Mouse (Mus musculus): Measurements from ENCODE around the gene Acvr1b. TPM values are rescaled to one million over a fixed set of nuclear protein-coding genes. Genes with fewer than 3 reads are reported as not detected.

The Acvr1b gene
- polyA plus RNA-seq, 1 experiment, result 6.4 TPM

DNA sequence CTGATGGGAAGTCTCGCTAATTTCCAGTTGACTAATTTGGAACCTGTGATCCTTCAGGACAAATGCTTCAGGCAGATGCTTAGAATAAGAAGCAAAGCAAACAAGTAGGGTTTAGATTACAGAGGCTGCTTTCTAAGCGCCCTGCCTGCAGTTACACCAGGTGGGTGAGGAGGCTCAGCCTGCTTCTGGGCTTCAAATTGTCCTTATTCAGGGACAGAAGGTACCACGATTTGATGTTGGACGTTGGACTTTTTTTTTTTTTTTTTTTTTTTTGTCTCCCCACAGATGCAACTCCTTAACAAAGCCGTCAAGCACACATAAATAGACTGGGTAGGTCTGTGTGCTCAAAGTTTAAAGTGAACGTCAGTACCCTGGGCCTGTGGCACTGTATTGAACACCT, 25.3 kb upstream of the Acvr1b start:
- 38% methylated on average over 6 of the region's 6 CpGs for WGBS
- peaks cover 9% of the 10 kb centered on the region for H3K4me1 ChIP-seq (ENCODE audit: control insufficient read depth, insufficient read depth, low read length)
- H3K27ac ChIP-seq (ENCODE audit: control insufficient read depth, insufficient read depth, low read depth, low read length, poor library complexity), result no peak overlapping the region
- H3K4me3 ChIP-seq (replicated peaks; ENCODE audit: control insufficient read depth, low read depth, low read length), result no peak overlapping the region
- TF ChIP-seq POLR2A (IDR thresholded peaks at IDR 0.05; ENCODE audit: borderline replicate concordance, control insufficient read depth, low read depth, low read length), result no peak
- TF ChIP-seq CTCF (IDR thresholded peaks at IDR 0.05; ENCODE audit: control insufficient read depth, insufficient read depth, low read length), result no peak

DNA sequence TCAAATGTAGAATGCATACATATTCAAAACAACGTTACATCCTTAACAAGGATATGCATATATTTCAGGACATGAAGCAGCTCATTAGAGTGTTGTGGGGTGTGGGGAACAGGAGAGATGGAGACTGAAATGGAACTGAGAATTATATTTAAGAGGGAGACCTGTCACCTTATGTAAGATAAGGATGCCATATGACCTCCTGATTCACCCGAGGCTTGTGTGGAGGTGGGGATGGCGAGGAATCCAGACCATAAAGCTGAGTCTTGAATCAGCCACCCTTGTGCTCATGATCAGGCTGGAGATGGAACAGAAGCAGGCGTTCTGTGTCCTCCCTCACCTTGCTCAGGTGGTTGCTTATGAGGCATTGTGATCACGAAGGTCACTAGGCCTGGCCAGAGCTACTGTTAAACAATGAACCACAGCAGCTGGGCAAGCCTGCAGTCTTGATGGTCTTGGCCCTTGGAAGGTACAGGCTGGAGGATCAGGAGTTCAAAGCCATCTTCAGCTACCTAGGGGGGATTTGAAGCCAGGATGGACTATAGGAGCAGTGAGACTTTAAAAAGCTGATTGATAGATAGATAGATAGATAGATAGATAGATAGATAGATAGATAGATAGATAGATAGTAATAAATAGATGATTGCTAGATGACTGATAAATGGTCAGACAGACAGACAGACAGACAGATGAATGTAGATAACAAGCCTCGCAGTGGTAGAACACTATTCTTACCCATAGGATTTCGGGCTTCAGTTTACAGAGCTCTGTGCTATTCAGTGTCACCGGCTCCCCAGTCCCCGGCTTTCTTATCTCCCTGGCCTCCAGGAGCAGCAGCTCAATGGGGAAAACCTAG, 22.2 kb upstream of the Acvr1b start:
- H3K27ac ChIP-seq (ENCODE audit: control insufficient read depth, insufficient read depth, low read depth, low read length, poor library complexity), result no peak overlapping the region
- no peak overlapping the region for H3K4me3 ChIP-seq (replicated peaks; ENCODE audit: control insufficient read depth, low read depth, low read length)
- WGBS, result 75% methylated on average over 9 of the region's 9 CpGs
- H3K4me1 ChIP-seq (ENCODE audit: control insufficient read depth, insufficient read depth, low read length), result peaks cover 3% of the 10 kb centered on the region
- TF ChIP-seq POLR2A (IDR thresholded peaks at IDR 0.05; ENCODE audit: borderline replicate concordance, control insufficient read depth, low read depth, low read length), result no peak

DNA sequence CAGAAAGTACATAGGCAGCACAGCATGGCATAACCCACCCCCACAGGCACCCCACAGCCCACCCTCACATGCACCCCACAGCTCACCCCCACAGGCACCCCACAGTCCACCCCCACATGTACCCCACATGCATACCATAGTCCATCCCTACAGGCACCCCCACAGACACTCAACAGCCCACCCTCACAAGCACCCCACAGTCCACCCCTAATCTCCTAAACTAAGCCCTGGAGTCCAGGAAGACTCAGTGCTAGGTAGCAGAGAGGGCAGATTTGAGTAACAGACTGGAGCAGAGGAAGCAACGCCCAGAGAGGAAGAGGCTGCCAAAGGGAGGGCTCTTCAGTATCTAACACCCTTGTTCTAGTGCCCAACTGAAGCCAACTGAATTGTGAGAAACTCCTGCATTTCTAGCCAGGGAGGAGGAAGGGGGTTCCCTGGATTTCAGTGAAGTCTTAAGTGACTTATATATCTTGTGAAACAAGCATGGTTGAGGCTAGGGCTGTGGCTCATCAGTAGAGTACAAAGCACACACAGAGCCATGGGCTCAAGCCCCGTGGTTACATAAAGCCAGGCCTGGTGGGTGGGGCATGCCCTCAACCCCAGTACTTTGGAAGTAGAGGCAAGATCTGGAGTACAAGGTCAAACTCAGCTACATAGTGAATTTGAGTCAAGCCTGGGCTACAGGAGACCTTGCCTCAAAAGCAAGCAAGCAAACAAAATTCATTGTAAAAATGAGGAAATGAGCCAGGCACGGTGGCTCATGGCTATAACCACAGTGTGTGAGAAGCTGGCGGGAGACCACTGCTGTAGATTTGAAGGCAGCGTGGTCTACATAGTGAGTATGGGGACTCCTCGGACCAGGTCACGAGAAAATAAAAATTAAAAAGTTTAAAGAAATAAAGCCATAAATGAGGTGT, 18.9 kb upstream of the Acvr1b start:
- H3K27ac ChIP-seq (ENCODE audit: control insufficient read depth, insufficient read depth, low read depth, low read length, poor library complexity), result peak overlapping the region; percentile 10; the same call in 1 of the 2 replicates
- peaks cover 3% of the 10 kb centered on the region for H3K4me1 ChIP-seq (ENCODE audit: control insufficient read depth, insufficient read depth, low read length)
- TF ChIP-seq CTCF (IDR thresholded peaks at IDR 0.05; ENCODE audit: control insufficient read depth, insufficient read depth, low read length), result no peak
- TF ChIP-seq POLR2A (IDR thresholded peaks at IDR 0.05; ENCODE audit: borderline replicate concordance, control insufficient read depth, low read depth, low read length), result no peak
- no peak overlapping the region for H3K4me3 ChIP-seq (replicated peaks; ENCODE audit: control insufficient read depth, low read depth, low read length)
- 8% methylated on average over 7 of the region's 7 CpGs for WGBS

DNA sequence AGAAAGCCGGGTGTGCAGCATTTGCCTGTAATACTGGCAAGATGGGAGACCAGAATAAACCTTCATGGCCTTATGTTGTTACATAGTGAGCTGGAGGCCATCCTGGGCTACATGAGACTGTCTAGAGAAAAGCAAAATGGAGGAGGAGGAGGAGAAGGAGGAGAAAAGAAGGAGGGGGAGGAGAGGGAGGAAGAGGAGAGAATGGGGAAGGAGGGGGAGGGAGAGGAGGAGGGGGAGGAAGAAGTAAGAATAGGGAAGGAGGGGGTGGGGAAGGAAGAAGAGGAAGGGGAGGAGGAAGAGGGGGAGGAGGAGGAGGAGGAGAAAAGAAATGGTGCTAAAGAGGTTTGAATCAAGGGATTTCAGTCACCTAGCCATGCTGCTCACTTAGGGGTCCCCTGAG, 13.7 kb upstream of the Acvr1b start:
- 16% methylated on average over 1 of the region's 1 CpGs for WGBS

DNA sequence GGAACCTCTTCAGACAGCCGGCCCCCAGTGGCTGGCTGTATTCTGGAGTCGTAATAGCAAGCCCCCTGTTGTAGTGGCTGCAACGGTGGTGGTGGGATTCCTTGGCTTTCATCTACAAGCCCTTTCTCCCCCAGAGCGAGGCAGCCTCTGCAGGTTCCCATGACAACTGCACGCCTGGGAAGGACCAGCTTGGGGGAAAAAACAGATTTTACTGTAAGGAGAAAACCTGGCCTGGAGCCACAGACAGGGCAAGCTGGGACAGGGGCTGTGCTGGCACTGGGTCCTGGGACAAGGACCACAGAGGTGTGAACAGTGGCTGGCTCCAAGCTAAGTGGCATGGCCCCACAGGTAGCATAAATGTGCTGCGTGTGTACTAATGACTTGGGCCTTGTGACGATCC, 13.3 kb upstream of the Acvr1b start:
- Histone ChIP-seq H3K27ac (ENCODE audit: control insufficient read depth, insufficient read depth, low read depth, low read length, poor library complexity) (no peak overlapping the region), H3K4me3 (replicated peaks; ENCODE audit: control insufficient read depth, low read depth, low read length) (no peak overlapping the region), H3K4me1 (ENCODE audit: control insufficient read depth, insufficient read depth, low read length) (peaks cover 4% of the 10 kb centered on the region)
- no peak for TF ChIP-seq POLR2A (IDR thresholded peaks at IDR 0.05; ENCODE audit: borderline replicate concordance, control insufficient read depth, low read depth, low read length)
- no peak for TF ChIP-seq CTCF (IDR thresholded peaks at IDR 0.05; ENCODE audit: control insufficient read depth, insufficient read depth, low read length)
- WGBS, result 44% methylated on average over 7 of the region's 7 CpGs

More for the DNA sequence above, 13.7 kb upstream of the Acvr1b start:
- no peak for TF ChIP-seq POLR2A (IDR thresholded peaks at IDR 0.05; ENCODE audit: borderline replicate concordance, control insufficient read depth, low read depth, low read length)
- TF ChIP-seq CTCF (IDR thresholded peaks at IDR 0.05; ENCODE audit: control insufficient read depth, insufficient read depth, low read length), result no peak
- peak overlapping the region; percentile 16; the same call in 1 of the 2 replicates for H3K27ac ChIP-seq (ENCODE audit: control insufficient read depth, insufficient read depth, low read depth, low read length, poor library complexity)
- H3K4me3 ChIP-seq (replicated peaks; ENCODE audit: control insufficient read depth, low read depth, low read length), result no peak overlapping the region
- H3K4me1 ChIP-seq (ENCODE audit: control insufficient read depth, insufficient read depth, low read length), result peaks cover 4% of the 10 kb centered on the region

DNA sequence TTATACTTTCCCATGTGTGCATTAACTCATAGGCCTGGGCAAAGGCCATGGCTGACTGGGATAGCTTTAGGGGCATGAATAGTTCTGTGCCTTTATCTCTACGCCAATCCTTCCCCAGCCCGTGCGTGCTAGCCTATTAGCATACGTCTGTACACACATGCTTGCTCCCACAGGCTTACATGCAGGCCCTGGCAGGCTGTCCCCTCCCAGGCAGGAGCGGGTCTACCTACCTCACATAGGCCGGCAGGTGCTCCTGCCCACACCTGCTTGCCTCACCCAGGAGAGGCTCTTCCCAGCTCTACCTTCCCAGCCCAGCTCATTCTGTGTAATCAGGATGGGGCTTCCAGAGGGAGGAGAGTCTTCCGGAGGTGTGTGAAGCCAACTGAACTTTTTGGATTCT, 12.3 kb upstream of the Acvr1b start:
- TF ChIP-seq POLR2A (IDR thresholded peaks at IDR 0.05; ENCODE audit: borderline replicate concordance, control insufficient read depth, low read depth, low read length) (no peak), CTCF (IDR thresholded peaks at IDR 0.05; ENCODE audit: control insufficient read depth, insufficient read depth, low read length) (no peak)
- WGBS, result 85% methylated on average over 7 of the region's 7 CpGs
- H3K4me1 ChIP-seq (ENCODE audit: control insufficient read depth, insufficient read depth, low read length), result peaks cover 4% of the 10 kb centered on the region

DNA sequence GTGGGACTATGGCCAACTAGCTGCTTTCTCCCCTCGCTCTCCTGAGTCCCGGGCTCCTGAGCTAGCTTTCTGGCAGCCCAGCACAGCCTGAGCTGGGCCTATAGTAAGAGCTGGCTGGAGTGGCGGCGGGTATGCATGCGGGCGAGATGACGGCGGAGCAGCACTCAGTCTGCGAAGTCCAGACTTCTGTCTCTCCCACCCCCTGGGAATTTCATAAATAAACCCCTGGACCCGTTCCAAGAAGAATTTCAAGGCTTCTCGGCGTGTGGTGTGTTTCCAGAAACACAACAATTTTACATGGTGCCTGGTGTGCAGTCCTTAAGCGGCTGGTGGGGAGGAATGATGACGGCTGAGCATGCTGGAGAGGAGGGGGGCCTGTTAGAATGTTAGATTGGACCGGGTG, 10.8 kb upstream of the Acvr1b start:
- peaks cover 4% of the 10 kb centered on the region for H3K4me1 ChIP-seq (ENCODE audit: control insufficient read depth, insufficient read depth, low read length)
- TF ChIP-seq POLR2A (IDR thresholded peaks at IDR 0.05; ENCODE audit: borderline replicate concordance, control insufficient read depth, low read depth, low read length), result no peak
- TF ChIP-seq CTCF (IDR thresholded peaks at IDR 0.05; ENCODE audit: control insufficient read depth, insufficient read depth, low read length), result no peak
- H3K27ac ChIP-seq (ENCODE audit: control insufficient read depth, insufficient read depth, low read depth, low read length, poor library complexity), result no peak overlapping the region
- 82% methylated on average over 15 of the region's 15 CpGs for WGBS
- no peak overlapping the region for H3K4me3 ChIP-seq (replicated peaks; ENCODE audit: control insufficient read depth, low read depth, low read length)

More for the DNA sequence above, 12.3 kb upstream of the Acvr1b start:
- H3K4me3 ChIP-seq (replicated peaks; ENCODE audit: control insufficient read depth, low read depth, low read length), result no peak overlapping the region
- H3K27ac ChIP-seq (ENCODE audit: control insufficient read depth, insufficient read depth, low read depth, low read length, poor library complexity), result no peak overlapping the region

DNA sequence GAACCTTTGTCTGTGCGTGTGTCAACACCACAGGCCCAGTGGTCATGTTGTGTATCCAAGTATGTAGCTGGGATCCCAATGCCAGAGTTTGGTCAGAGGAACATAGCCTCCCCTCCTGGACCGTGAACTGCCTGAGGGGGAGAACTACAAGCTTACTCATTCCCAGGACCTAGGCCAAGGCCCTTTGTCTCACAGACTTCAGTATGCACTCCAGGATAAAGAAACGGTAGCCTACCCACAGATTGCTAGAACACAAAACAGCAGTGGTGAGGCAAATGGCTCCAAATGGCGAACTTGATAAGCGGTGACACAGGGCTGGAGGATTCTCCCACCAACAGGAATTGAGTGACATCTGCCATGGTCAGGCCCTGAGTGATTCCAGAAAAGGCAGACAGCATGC, 10.0 kb upstream of the Acvr1b start:
- WGBS, result 66% methylated on average over 5 of the region's 5 CpGs
- TF ChIP-seq POLR2A (IDR thresholded peaks at IDR 0.05; ENCODE audit: borderline replicate concordance, control insufficient read depth, low read depth, low read length) (no peak), CTCF (IDR thresholded peaks at IDR 0.05; ENCODE audit: control insufficient read depth, insufficient read depth, low read length) (no peak)
- Histone ChIP-seq H3K4me3 (replicated peaks; ENCODE audit: control insufficient read depth, low read depth, low read length) (no peak overlapping the region), H3K27ac (ENCODE audit: control insufficient read depth, insufficient read depth, low read depth, low read length, poor library complexity) (no peak overlapping the region), H3K4me1 (ENCODE audit: control insufficient read depth, insufficient read depth, low read length) (peaks cover 4% of the 10 kb centered on the region)

All from bone marrow, adult 2 months (tissue).